Mouse (Mus musculus): Measurements from ENCODE around the gene Unkl. TPM values are rescaled to one million over a fixed set of nuclear protein-coding genes. Genes with fewer than 3 reads are reported as not detected.
"Not testable (repeated sequence)": the region's sequence is repeated elsewhere in the genome, so short reads cannot be mapped to it uniquely, and the experiment has no call there.

Unkl gene
- polyA plus RNA-seq, 1 experiment = 11.7 TPM

- no peak overlapping the region for H3K27ac ChIP-seq (ENCODE audit: control insufficient read depth, insufficient read depth, low read depth, low read length)
- H3K4me3 ChIP-seq (ENCODE audit: control insufficient read depth, low read depth, low read length) = no peak overlapping the region
- H3K36me3 ChIP-seq (ENCODE audit: control insufficient read depth, insufficient read depth, low read length) = no peaks in the 10 kb centered on the region
- TF ChIP-seq POLR2A (IDR thresholded peaks at IDR 0.05; ENCODE audit: control insufficient read depth, low read depth, low read length) (no peak), CTCF (IDR thresholded peaks at IDR 0.05; ENCODE audit: control insufficient read depth, insufficient read depth, insufficient replicate concordance, low read depth, low read length) (no peak)
- no peaks in the 10 kb centered on the region for H3K27me3 ChIP-seq (ENCODE audit: control insufficient read depth, insufficient read depth, low read length)
- no peaks in the 10 kb centered on the region for H3K4me1 ChIP-seq (ENCODE audit: control insufficient read depth, insufficient read depth, low read length)
These were observed 39.8 kb downstream of the Unkl start for GRCm38 (mm10) chr17:25227991-25228390.

GRCm38 (mm10) chr17:25230014-25230655, 41.9 kb downstream of the Unkl start:
- H3K36me3 ChIP-seq (ENCODE audit: control insufficient read depth, insufficient read depth, low read length) = not testable (repeated sequence)

GRCm38 (mm10) chr17:25230700-25231099, 42.5 kb downstream of the Unkl start:
- H3K36me3 ChIP-seq (ENCODE audit: control insufficient read depth, insufficient read depth, low read length) = 0 out of 2 replicates have a peak, but pooled peaks cover 1% of the 10 kb centered on the region
- no peak for TF ChIP-seq CTCF (IDR thresholded peaks at IDR 0.05; ENCODE audit: control insufficient read depth, insufficient read depth, insufficient replicate concordance, low read depth, low read length)
- H3K4me3 ChIP-seq (ENCODE audit: control insufficient read depth, low read depth, low read length) = no peak overlapping the region
- H3K27me3 ChIP-seq (ENCODE audit: control insufficient read depth, insufficient read depth, low read length) = no peaks in the 10 kb centered on the region
- H3K27ac ChIP-seq (ENCODE audit: control insufficient read depth, insufficient read depth, low read depth, low read length) = no peak overlapping the region
- H3K4me1 ChIP-seq (ENCODE audit: control insufficient read depth, insufficient read depth, low read length) = no peaks in the 10 kb centered on the region

More at GRCm38 (mm10) chr17:25230014-25230655, 41.9 kb downstream of the Unkl start:
- not testable (repeated sequence) for H3K27me3 ChIP-seq (ENCODE audit: control insufficient read depth, insufficient read depth, low read length); H3K4me1 ChIP-seq (ENCODE audit: control insufficient read depth, insufficient read depth, low read length); H3K4me3 ChIP-seq (ENCODE audit: control insufficient read depth, low read depth, low read length); H3K27ac ChIP-seq (ENCODE audit: control insufficient read depth, insufficient read depth, low read depth, low read length)

GRCm38 (mm10) chr17:25231621-25232020, 43.4 kb downstream of the Unkl start:
- H3K27me3 ChIP-seq (ENCODE audit: control insufficient read depth, insufficient read depth, low read length); H3K36me3 ChIP-seq (ENCODE audit: control insufficient read depth, insufficient read depth, low read length); H3K4me3 ChIP-seq (ENCODE audit: control insufficient read depth, low read depth, low read length); H3K4me1 ChIP-seq (ENCODE audit: control insufficient read depth, insufficient read depth, low read length); H3K27ac ChIP-seq (ENCODE audit: control insufficient read depth, insufficient read depth, low read depth, low read length): not testable (repeated sequence)

GRCm38 (mm10) chr17:25235635-25236034, 47.4 kb downstream of the Unkl start:
- Histone ChIP-seq H3K4me1 (ENCODE audit: control insufficient read depth, insufficient read depth, low read length) (peaks cover 10% of the 10 kb centered on the region), H3K27me3 (ENCODE audit: control insufficient read depth, insufficient read depth, low read length) (no peaks in the 10 kb centered on the region), H3K36me3 (ENCODE audit: control insufficient read depth, insufficient read depth, low read length) (0 out of 2 replicates have a peak, but pooled peaks cover 1% of the 10 kb centered on the region), H3K27ac (ENCODE audit: control insufficient read depth, insufficient read depth, low read depth, low read length) (no peak overlapping the region), H3K4me3 (ENCODE audit: control insufficient read depth, low read depth, low read length) (no peak overlapping the region)
- TF ChIP-seq POLR2A (IDR thresholded peaks at IDR 0.05; ENCODE audit: control insufficient read depth, low read depth, low read length) = no peak

GRCm38 (mm10) chr17:25239695-25240636, 51.8 kb downstream of the Unkl start, which contains the start of the genes Gnptg and Tsr3:
Gene Gnptg (minus strand): TSS chr17:25240124.
Gene Tsr3 (plus strand): TSS chr17:25240170.
- Histone ChIP-seq H3K36me3 (ENCODE audit: control insufficient read depth, insufficient read depth, low read length) (peaks cover 1% of the 10 kb centered on the region; the same call in 1 of the 2 replicates), H3K4me1 (ENCODE audit: control insufficient read depth, insufficient read depth, low read length) (peaks cover 10% of the 10 kb centered on the region)

GRCm38 (mm10) chr17:25243131-25243780, 55.1 kb downstream of the Unkl start:
- Histone ChIP-seq H3K27ac (ENCODE audit: control insufficient read depth, insufficient read depth, low read depth, low read length) (no peak overlapping the region), H3K4me1 (ENCODE audit: control insufficient read depth, insufficient read depth, low read length) (peaks cover 10% of the 10 kb centered on the region), H3K4me3 (ENCODE audit: control insufficient read depth, low read depth, low read length) (no peak overlapping the region), H3K36me3 (ENCODE audit: control insufficient read depth, insufficient read depth, low read length) (peaks cover 1% of the 10 kb centered on the region; the same call in 1 of the 2 replicates), H3K27me3 (ENCODE audit: control insufficient read depth, insufficient read depth, low read length) (no peaks in the 10 kb centered on the region)
- TF ChIP-seq CTCF (IDR thresholded peaks at IDR 0.05; ENCODE audit: control insufficient read depth, insufficient read depth, insufficient replicate concordance, low read depth, low read length) = no peak
- no peak for TF ChIP-seq POLR2A (IDR thresholded peaks at IDR 0.05; ENCODE audit: control insufficient read depth, low read depth, low read length)

More at GRCm38 (mm10) chr17:25239695-25240636, 51.8 kb downstream of the Unkl start, which contains the start of the genes Gnptg and Tsr3:
- no peaks in the 10 kb centered on the region for H3K27me3 ChIP-seq (ENCODE audit: control insufficient read depth, insufficient read depth, low read length)
- H3K4me3 ChIP-seq (ENCODE audit: control insufficient read depth, low read depth, low read length) = peak within 1 kb of the TSS; percentile 98
- TF ChIP-seq CTCF (IDR thresholded peaks at IDR 0.05; ENCODE audit: control insufficient read depth, insufficient read depth, insufficient replicate concordance, low read depth, low read length) (no peak), POLR2A (IDR thresholded peaks at IDR 0.05; ENCODE audit: control insufficient read depth, low read depth, low read length) (peak; percentile 79)
- H3K27ac ChIP-seq (ENCODE audit: control insufficient read depth, insufficient read depth, low read depth, low read length) = peak within 1 kb of the TSS; percentile 76
